Mouse (Mus musculus): ENCODE data around the gene Pih1d1.

DNA sequence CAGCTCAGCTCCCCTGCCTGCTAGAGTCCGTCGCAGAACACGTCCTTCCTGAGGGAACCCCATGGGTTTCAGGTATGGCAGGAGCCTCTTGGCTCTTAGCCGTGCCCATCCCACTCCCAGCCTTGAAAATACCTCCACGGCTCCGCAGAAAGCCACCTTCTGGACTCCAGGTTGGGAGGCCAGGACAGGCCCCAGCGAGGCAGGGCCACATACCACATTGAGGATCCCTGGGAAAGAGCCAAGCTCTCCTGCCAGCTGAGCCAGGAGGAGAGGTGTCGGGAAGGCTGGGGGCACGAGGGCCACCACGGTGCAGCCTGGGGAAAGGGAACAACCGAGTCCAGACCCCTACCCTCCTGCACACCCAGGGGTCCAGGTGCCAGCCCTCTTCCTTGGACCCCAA lies 6.8 kb upstream of the Pih1d1 start:
- TF ChIP-seq POLR2A (IDR thresholded peaks at IDR 0.05; ENCODE audit: insufficient read depth, low read depth, low read length) (no peak), CTCF (IDR thresholded peaks at IDR 0.05) (no peak), EP300 (IDR thresholded peaks at IDR 0.05; ENCODE audit: insufficient read depth, low read depth, low read length) (no peak)

Data from heart, adult 2 months (tissue).